Mouse (Mus musculus): Measurements from ENCODE around the gene Atp13a2.
A peak's percentile ranks its signal among the peaks of the same experiment; 100 is the strongest.

Atp13a2 gene

DNA sequence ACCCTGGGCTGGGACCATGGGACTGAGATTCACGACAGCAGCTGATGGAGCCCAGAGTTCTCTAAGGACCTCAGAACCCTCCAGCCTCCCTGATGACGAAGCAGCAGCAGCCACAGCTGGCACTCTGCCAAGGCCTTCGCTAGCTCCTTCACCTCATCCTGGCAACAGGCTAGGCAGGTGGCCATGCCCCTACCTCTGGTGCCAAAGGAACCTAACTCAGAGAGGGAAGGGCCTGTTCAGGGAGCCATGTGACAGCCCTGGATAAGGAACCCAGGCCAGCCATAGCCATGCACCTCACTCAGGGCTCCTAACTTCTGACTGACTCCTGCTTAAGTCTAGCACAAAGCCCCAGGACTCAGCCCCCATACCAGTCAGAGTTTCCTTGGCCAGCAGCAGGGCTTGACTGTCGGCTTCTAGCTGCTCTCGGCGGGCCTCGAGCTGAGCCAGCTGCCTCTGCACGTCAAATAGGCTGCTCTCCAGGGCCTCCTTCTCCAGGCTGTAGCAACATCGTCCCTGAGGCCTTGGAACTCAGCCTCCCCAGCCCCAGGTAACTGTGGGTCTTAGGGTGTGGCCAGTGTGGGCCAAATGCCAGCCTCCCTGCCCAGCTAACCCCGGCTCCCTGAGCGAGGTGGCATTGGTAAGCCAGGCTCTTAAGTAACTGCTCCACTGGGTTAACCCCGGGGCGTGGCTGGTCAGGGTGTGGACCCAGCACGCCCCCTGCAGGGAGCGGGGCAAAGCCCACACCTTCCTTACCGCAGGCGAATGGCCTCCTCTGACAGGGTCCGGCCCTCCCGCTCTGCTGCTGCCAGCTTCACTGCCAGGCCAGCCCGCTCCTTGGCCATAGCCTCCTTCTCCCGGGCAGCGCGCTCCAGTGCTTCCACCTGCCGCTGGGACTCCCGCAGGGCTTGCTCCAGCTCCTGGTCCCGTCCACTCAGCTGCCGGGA is 47.2 kb downstream of the Atp13a2 start:
- DNase-seq (ENCODE audit: low spot score in 2 of 2) = peak in 1 of 2 experiments; percentile 50

- no peak for DNase-seq (ENCODE audit: low spot score in 2 of 2)
Observed at GRCm38 (mm10) chr4:141041117-141041516, 54.4 kb downstream of the Atp13a2 start.

DNA sequence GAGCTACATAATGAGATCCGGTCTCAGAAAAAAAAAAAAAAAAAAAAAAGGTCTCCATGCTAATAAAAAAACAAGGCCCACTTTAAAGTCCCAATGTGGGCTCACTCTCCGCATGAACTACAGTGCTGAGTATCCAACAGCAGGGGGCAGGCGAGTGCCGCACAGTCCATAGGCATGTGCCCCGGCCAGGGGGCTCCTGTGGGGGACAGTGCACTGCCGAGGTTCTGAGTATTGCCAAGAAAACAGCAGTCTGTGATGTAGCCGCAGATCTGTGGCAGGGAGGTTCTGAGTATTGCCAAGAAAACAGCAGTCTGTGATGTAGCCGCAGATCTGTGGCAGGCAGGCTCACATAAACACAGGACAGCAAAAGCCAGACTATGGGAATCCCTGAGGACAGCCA is 58.1 kb downstream of the Atp13a2 start:
- peak in 1 of 2 experiments; percentile 23 for DNase-seq (ENCODE audit: low spot score in 2 of 2)

DNA sequence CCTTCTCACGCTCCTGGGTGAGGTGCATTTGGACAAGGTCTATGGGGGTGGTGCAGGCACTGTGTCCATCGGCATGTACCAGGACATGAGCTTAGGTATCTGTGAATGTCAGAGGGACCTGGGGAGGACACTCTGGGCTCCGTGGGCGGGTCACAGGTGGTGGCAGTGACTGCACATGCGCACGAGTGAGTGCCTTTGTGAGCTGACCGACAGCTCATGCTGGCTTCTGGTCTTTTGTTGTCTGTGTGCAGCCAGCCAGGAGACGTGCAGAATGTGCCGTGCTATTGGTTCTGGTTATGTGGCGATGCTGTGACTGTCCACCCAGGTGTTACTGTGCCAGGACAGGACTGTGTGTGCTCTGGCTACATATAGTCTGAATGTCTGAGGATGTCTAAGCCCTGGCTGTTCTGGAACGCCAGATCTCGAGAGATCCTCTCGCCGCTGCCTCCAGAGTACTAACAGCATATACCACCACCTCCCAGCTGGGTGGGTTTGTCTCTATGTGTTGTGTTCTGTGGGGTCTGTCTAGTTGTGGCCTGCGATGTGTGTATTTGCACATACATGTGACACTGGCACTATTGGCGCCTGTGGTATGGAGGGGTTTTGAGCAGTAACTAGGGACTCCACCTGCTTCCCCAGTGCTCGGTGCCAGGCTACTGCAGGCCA is 62.3 kb downstream of the Atp13a2 start:
- DNase-seq (ENCODE audit: low spot score in 2 of 2) = no peak

GRCm38 (mm10) chr4:141049476-141049835 is 62.8 kb downstream of the Atp13a2 start:
- DNase-seq (ENCODE audit: low spot score in 2 of 2) = no peak

GRCm38 (mm10) chr4:141052442-141052841 is 65.8 kb downstream of the Atp13a2 start:
- no peak for DNase-seq (ENCODE audit: low spot score in 2 of 2)

DNA sequence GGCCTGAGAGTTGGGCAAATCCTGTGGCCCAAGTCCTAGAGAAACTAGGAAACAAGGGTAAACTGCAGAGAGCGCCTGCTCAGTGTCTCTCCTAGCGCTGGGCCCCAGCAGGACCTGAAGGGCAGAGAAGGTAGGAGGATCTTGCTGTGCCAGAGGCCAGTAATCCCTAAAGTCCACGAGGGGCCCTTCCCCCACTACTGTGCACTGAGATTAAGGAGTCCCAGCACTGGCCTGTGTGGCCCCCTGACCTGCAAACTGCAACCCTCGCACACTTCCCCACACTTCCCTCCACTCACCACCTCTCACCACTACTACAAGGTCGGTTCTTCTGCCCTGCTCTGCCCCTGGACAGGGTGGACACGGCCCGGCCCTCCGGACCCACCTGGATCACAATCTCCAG is 66.5 kb downstream of the Atp13a2 start:
- no peak for DNase-seq (ENCODE audit: low spot score in 2 of 2)

GRCm38 (mm10) chr4:141053568-141054161 is 67.0 kb downstream of the Atp13a2 start:
- no peak for DNase-seq (ENCODE audit: low spot score in 2 of 2)
